Mouse (Mus musculus): ENCODE measurements around the gene Ccm2. TPM values are rescaled to one million over a fixed set of nuclear protein-coding genes. Genes with fewer than 3 reads are reported as not detected.

The Ccm2 gene
- total RNA-seq, 2 experiments from 2014 or later = 41.7 to 60.2 TPM

DNA sequence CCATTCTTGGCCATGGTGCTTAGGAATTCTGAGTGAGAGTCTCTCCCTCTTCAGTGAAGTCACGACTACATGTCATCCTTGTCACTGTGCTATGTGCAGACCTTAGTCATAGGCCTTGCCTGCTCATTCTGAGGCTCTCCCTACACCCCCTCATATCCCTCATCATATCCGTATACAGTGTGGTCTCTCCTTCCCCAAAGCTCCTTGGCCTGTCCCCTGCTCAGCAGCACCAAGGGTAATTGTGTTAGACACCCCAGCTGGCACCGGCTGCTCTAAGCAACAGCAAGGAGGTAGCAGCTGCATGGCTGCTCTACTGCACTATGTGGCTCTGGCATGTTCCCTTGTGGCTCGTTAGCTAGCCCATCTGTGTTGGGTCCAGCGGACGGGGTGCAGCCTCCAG lies 97.9 kb downstream of the Ccm2 start:
- DNase-seq (ENCODE audit: low spot score in 2 of 2) = no peak

Other genes starting within 250 kb of the Ccm2 start
- 10 to 100 TPM; 48.8 to 51.2 TPM for gene Zmiz2, start 157.8 kb upstream of the Ccm2 start, total RNA-seq (2021)
- gene Ppia, start 131.4 kb upstream of the Ccm2 start, total RNA-seq (2021) = 1,000 to 10,000 TPM; 1,645 to 1,705 TPM
- gene H2afv, start 102.4 kb upstream of the Ccm2 start, total RNA-seq (2021) = 10 to 100 TPM; 46.1 to 49.3 TPM
- gene Purb, start 71.0 kb upstream of the Ccm2 start, total RNA-seq (2021) = 10 to 100 TPM; 61.3 to 65.6 TPM
- gene Myo1g, start 25.9 kb upstream of the Ccm2 start, total RNA-seq (2021) = 1 to 10 TPM; 1.8 to 4.5 TPM
- 1 to 10 TPM; 1.6 to 1.9 TPM for gene Nacad, start 59.2 kb downstream of the Ccm2 start, total RNA-seq (2021)
- gene Tbrg4, start 79.2 kb downstream of the Ccm2 start, total RNA-seq (2021) = 10 to 100 TPM; 67.7 to 77.0 TPM
- gene Wap, start 91.8 kb downstream of the Ccm2 start, total RNA-seq (2021) = not detected
- gene Ramp3, start 111.6 kb downstream of the Ccm2 start, total RNA-seq (2021) = 10 to 100 TPM; 18.8 to 20.3 TPM